Mouse (Mus musculus) E14TG2a.4 (cell line): Measurements from ENCODE around the gene Prmt3.
A peak's percentile ranks its signal among the peaks of the same experiment; 100 is the strongest.

Experiments used
- H3K27me3 ChIP-seq: 2 replicates; pipeline ENCODE4 v1.6.1; 2014; ENCODE audit warnings: low read length, control low read depth; ENCODE audit not compliant: insufficient read depth
- H3K36me3 ChIP-seq: 2 replicates; pipeline ENCODE4 v1.6.1; 2014; ENCODE audit warnings: low read length, control low read depth; ENCODE audit not compliant: insufficient read depth
- H3K4me1 ChIP-seq: replicated peaks from 2 replicates; pipeline ENCODE4 v1.6.1; 2014; ENCODE audit warnings: low read depth, low read length, control low read depth
- H3K4me3 ChIP-seq: replicated peaks from 2 replicates; pipeline ENCODE4 v1.5.1; 2014; ENCODE audit warnings: mild to moderate bottlenecking, low read length
- H3K9me3 ChIP-seq: 2 replicates; pipeline ENCODE4 v1.6.1; 2014; ENCODE audit warnings: low read length, control low read depth
- CTCF ChIP-seq: conservative IDR thresholded peaks from 2 replicates; pipeline ENCODE4 v1.5.1; 2014; ENCODE audit warnings: low read length
- NANOG ChIP-seq: IDR thresholded peaks from 2 replicates; pipeline ENCODE4 v1.6.1; 2014; ENCODE audit warnings: borderline replicate concordance, low read length, mixed read lengths
- POU5F1 ChIP-seq: IDR thresholded peaks from 2 replicates; pipeline ENCODE4 v1.6.1; 2014; ENCODE audit warnings: low read length, borderline replicate concordance

Gene Prmt3

DNA sequence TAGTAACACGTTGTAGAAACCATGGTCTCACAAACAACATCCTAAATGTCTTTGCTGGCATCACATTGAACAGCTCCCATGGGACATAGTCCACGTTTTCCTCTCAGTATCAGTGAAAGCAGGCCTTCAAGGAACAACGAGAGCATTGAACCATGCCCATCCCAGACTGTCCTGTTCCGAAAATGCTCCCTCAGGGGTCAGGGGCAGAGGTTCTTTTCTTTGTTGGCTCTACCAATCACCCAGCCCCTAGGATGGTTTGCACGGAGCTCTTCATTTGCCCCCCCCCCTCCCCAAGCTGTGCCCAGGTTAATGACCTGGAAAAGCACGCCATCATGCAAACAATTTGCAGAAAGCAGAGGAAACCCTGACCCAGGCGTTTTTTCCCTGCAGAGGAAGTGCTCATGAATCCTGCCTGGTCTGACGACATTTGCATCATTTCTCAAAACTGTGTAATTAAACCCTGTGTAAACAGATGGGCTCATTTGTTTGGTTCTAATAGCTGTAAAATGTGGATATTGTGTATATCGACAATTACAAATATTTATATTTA is 123.9 kb downstream of the Prmt3 start:
- H3K36me3 ChIP-seq = no peaks in the 10 kb centered on the region
- TF ChIP-seq CTCF (no peak), POU5F1 (no peak), NANOG (no peak)
- peaks cover 38% of the 10 kb centered on the region for H3K27me3 ChIP-seq
- no peaks in the 10 kb centered on the region for H3K9me3 ChIP-seq
- H3K4me1 ChIP-seq = no peaks in the 10 kb centered on the region
- no peak overlapping the region for H3K4me3 ChIP-seq

GRCm38 (mm10) chr7:49907191-49908171 is 129.3 kb downstream of the Prmt3 start:
- TF ChIP-seq CTCF (no peak), POU5F1 (no peak), NANOG (no peak)
- peak overlapping the region; percentile 30; the same call in 1 of the 2 replicates for H3K4me3 ChIP-seq
- H3K9me3 ChIP-seq = no peaks in the 10 kb centered on the region
- H3K27me3 ChIP-seq = peaks cover 82% of the 10 kb centered on the region
- H3K4me1 ChIP-seq = peaks cover 38% of the 10 kb centered on the region
- no peaks in the 10 kb centered on the region for H3K36me3 ChIP-seq
